Mouse (Mus musculus): ENCODE measurements around the gene Mospd2.

Mospd2 gene

DNA sequence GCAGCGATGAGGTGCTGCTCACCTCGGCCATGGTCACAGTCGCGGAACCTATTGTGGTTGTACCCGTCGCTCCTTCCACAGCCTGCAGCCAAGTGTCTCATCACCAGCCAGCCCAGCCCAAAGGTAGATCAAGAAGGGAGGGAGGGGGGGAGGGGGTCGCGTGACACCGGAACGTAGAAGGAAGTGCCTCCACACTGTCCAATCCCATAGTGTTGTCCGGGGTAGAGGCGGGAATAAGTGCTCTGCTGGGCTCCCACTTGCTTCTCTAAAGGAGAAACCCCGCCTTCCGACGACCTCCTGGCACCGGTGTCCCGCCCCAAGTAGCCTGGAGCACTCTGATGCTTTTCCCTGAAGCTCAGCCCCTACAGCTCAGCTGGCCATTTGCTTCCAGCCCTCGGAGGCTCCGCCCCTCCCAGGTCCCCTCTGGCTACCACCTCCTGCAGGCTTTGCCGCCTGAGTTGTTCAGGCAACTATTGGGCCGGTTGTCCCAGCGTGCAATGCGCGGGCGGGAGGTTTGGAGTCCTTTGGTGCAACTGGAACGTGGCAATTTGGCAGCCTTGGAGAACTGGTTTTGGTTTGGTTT, at the start of gene Mospd2, which contains the start of gene Fancb:
Gene Mospd2 (minus strand): TSS at position 183 of the 583 bp plus-strand sequence.
Gene Fancb (plus strand): TSS at position 400 of the 583 bp plus-strand sequence.
- DNase-seq: peak; percentile 75 to 79

GRCm38 (mm10) chrX:165004779-165005324, 24.7 kb upstream of the Mospd2 start, which contains the start of gene Gm17604:
Gene Gm17604 (minus strand): TSS chrX:165004829.
- DNase-seq: no peak

DNA sequence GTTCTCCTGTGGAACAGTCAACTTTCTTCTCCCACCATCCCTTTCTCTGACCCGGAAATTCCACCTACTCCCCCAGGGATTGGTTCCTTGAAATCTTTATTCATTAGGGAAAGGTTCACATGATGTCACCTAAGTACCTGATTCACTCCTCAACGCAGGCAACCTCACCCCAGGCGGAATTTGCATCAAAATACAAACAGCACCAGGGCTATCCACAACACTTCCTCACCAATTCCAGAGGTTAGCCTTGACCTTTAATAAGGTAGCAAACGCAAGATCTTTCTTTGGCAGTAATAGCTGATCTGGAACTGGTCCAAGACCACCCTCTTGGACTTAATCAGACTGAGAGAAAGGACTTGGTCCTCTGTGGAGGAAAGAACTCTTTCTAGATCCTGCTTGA, 23.0 kb upstream of the Mospd2 start:
- DNase-seq: no peak

DNA sequence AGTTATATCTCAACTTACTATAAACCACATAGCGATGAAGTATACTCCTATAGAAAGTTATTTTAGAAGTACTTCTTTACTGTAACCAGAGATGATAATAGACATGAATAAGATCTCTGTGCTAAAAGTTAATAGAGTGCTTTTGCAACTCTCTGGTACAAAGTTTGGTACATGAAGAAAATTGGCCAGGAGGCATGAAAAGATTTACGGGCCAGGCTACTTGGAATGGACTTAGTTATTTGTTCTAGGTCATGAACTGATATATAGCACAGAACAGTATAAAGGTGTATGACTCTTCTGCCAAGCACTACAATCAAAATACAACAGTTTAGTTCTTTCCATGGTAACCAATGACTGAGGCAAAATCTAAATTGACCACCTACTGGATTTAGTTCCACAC, 1.3 kb downstream of the Mospd2 start:
- DNase-seq: no peak

GRCm38 (mm10) chrX:164971206-164971605, 9.0 kb downstream of the Mospd2 start:
- DNase-seq: no peak

GRCm38 (mm10) chrX:164965750-164966448, 14.3 kb downstream of the Mospd2 start:
- no peak for DNase-seq

DNA sequence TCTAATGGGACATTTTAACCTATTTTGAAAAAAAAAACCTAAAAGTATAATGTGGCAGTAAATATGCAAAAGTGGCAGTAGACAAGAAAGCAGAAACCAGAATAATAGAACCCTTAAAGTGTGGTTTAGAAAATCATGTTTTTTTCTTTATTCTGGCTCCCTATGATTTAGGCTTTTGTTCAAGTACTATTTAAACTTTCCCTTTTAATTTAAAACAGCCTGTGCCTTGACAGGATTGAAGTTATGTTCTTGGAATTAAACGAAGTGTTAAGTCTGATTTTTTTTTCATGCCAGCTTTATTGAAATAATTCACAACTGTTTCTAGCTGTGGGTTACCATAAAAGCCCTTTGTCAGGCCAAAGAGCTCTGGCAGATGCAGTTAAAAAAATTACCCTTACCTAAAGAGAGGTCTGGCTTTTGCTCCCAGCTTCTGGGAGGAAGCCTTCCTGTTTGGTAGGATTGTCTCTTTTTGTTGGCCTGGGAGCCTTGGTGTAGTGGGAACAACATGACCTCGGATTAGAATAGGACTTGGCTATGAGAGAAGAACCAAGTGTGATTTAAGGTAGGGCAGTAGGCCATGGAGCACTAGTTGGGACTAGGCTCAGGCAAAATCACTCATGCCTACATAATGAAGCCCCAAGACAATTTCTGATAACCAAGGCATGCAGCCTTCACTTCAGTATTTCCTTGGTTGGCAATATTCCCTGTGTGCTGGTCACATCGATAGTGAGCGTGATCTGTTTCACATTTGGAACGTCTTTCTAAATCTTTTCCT, 27.4 kb downstream of the Mospd2 start:
- DNase-seq: no peak

GRCm38 (mm10) chrX:164951858-164952576, 28.2 kb downstream of the Mospd2 start:
- DNase-seq: no peak

- DNase-seq: peak; percentile 7 to 27
Observed at GRCm38 (mm10) chrX:164941540-164941939, 38.6 kb downstream of the Mospd2 start.

DNA sequence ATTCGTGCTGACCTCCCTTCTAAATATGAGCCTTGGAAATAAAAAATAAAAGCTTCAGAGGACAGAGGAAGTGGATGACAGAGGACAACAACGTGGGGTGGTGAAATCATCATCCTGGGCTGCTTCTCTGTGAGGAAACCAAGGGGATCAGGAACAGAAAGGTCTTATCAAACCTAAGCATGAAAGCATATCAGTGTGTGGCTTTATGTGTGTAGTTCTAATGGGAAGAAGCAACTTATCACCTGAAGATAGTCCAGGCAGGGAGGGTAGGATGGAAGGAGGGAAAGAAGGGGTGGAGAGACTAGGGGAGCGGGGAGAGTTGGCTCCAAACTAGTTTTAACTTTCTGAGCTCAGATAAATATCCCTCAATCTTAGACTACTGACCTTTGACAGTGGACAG, 67.2 kb downstream of the Mospd2 start:
- DNase-seq: no peak

DNA sequence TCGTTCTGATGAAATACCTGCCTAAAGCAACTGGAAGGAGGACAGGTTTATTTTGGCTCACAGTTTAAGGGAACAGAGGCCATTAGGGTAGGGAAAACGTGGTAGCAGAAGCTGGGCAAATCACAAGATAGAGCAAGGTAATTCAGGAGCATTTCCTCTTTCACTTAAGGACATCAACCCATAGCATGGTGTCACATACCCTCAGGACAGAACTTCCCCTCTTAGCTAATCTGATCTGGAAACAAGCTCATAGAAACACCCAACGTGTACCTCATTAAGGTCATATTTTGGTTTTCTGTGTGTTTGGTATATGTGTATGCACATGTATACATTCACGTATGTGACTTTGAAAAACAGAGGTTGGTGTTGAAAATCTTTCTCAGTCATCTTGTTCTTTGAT, 68.0 kb downstream of the Mospd2 start:
- DNase-seq: no peak

DNA sequence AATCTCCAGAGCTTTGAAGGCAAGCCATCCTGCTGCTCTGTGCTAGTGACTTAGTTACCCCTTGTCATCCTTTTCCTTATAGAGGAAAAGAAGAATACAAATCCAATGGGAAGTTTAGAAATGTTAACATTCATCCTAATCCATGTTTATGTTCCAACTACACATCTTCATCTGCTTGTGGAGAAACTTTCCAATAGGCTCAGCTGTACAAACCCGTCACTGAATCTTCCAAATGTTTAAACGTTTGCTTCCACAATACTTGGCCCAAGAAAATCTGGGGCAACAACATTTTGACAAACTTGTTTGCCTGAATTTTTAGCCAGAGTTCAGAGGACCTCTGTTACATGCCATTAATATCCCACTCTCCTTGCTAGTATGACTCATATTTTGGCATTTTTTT, 78.3 kb downstream of the Mospd2 start:
- no peak for DNase-seq

- DNase-seq: no peak
Observed at GRCm38 (mm10) chrX:164899805-164900204, 80.4 kb downstream of the Mospd2 start.

DNA sequence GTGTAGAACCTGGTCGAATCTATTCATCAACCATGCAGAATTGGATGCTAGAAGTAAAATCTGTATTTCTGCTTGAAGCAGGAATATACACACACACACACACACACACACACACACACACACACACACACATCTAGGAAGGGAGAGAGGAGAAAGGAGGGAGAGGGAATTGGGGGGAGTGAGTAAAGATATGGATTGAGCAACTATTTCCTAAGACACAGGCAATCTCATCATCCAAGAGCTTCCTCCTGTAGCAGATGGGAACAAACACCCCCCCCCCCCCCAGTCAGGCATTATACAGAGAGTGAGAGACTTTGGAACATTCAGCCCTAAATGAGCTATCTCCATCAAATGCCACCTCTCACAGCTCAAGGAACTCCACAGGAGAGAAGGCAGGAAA, 93.9 kb downstream of the Mospd2 start:
- DNase-seq: no peak
